Comparison of ENCODE assay signal across 8 mouse cellular contexts in the genomic region with DNA sequence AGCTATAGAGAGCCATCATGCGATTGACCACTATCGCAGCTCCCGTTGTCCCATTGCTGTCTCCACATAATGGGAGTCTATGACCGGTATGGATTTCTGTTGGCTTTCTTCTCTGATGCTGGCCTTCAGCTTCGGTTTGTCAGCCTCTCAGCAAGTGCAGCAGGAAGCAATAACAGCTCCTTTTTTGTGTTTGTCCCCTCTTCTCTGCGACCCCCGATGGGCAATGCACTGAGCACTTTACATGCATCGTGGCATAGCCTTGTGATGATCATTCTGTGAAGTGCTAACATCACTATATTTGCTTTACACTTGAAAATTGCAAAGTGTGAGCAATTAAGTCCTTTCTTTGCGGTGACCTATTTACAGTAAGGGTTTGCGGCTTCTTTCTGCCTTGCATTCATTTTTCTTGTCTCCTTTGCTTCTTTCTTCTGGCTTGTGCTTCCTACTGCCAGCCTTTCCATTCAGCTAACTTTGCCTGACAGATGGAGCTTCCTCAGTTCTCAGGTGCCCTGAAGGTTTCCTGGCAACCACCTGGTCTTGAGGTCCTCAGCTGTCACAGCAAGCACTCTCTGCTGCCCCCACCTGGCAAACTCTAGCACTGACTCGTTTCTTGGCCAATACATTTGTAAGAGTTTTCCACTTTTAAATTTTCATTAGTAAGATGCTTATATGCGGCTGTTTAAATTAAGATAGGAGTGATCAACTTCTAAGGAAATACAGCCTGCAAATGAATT.
DNase-seq lines count a peak whose midpoint lies in the region; ATAC-seq and TF ChIP-seq lines count a peak whose summit lies in the region.
"Had no signal": no experiment of that assay in that cellular context is flagged by ENCODE, and none has a peak within 500 bp of the region (broad histone marks: within the 10 kb centered on the region; RNA-seq: fewer than 3 reads in every experiment).

No protein-coding gene starts in this region.

- H3K9ac ChIP-seq in ES-E14 (ENCODE audit: insufficient read depth, low read depth, low read length, poor library complexity, severe bottlenecking) = no peak overlapping the region
- H3K9ac ChIP-seq: stomach, embryonic 15.5 days had no signal

- peak; percentile 50 for ATAC-seq in frontal cortex, adult (ENCODE audit: low TSS enrichment)

- H3K9me3 ChIP-seq in ES-E14 (ENCODE audit: control insufficient read depth, insufficient read depth, low read depth, low read length) = no peaks in the 10 kb centered on the region
- H3K9me3 ChIP-seq: stomach, embryonic 15.5 days had no signal

- in situ Hi-C loops in ES-E14 (cut with MboI; ENCODE audit: low sequenced_read_pairs in 2 of 2, unreplicated experiment in 2 of 2) = loop anchor here (10.0 to 25.0 kb wide), 4 partner anchors 190 to 628 kb away; a partner anchor contains a TSS

- H3K27ac ChIP-seq in ES-E14 (ENCODE audit: insufficient read depth, low read depth, low read length, poor library complexity, severe bottlenecking) = no peak overlapping the region
- H3K27ac ChIP-seq: stomach, embryonic 15.5 days had no signal

- H3K4me1 ChIP-seq in ES-E14 (ENCODE audit: control insufficient read depth in 2 of 2, insufficient read depth in 2 of 2, low read length in 2 of 2, poor library complexity in 1 of 2) = peaks cover 0 to 8% of the 10 kb centered on the region in 2 experiments; a peak in 1 of 4 replicates
- H3K4me1 ChIP-seq: stomach, embryonic 15.5 days had no signal

- H3K4me3 ChIP-seq in ES-E14 (ENCODE audit: insufficient read depth in 1 of 2, low read depth in 1 of 2, low read length in 2 of 2, poor library complexity in 1 of 2, severe bottlenecking in 1 of 2) = no peak overlapping the region
- H3K4me3 ChIP-seq: stomach, embryonic 15.5 days had no signal

- no peaks in the 10 kb centered on the region for H3K36me3 ChIP-seq in ES-E14 (ENCODE audit: control insufficient read depth, insufficient read depth, low read length, poor library complexity, severe bottlenecking)
- H3K36me3 ChIP-seq: stomach, embryonic 15.5 days had no signal

- DNase-seq in CD4-positive helper T cell, adult 2 months (ENCODE audit: low read depth, low spot score) = peak; percentile 20
- DNase-seq in ES-E14 (ENCODE audit: low read depth, low spot score) = peak; percentile 68
- peak; percentile 94 for DNase-seq in cerebellum, adult 18-20 months
- peak; percentile 71 for DNase-seq in kidney, postnatal 14 days
- DNase-seq in lung, adult 18-20 months = peak; percentile 63 to 75
- DNase-seq in skeletal muscle tissue, adult 2 months (ENCODE audit: low read depth, low spot score) = peak; percentile 27

TF ChIP-seq in ES-E14, 5 proteins besides CTCF, POLR2A, EP300 and RAD21:
- TF ChIP-seq HCFC1 (IDR thresholded peaks at IDR 0.05; ENCODE audit: borderline replicate concordance, insufficient read depth, low read length) = no peak
- peak; percentile 38; the same call in 1 of the 2 replicates for TF ChIP-seq ZC3H11A (IDR thresholded peaks at IDR 0.05; ENCODE audit: borderline replicate concordance, low read depth, low read length)

Comparison
In these comparisons a context has a peak if more than half of its experiments do, and no peak if none do; other contexts are left out.
1. DNase-seq: peak in every context shown above with its lines; median percentile 94 in cerebellum, adult 18-20 months; 71 in kidney, postnatal 14 days; 69 in lung, adult 18-20 months; 68 in ES-E14; 27 in skeletal muscle tissue, adult 2 months; 20 in CD4-positive helper T cell, adult 2 months.